Mouse (Mus musculus): ENCODE results near the gene Btbd9.
"Not testable (repeated sequence)": the region's sequence is repeated elsewhere in the genome, so short reads cannot be mapped to it uniquely, and the experiment has no call there.

The Btbd9 gene

DNA sequence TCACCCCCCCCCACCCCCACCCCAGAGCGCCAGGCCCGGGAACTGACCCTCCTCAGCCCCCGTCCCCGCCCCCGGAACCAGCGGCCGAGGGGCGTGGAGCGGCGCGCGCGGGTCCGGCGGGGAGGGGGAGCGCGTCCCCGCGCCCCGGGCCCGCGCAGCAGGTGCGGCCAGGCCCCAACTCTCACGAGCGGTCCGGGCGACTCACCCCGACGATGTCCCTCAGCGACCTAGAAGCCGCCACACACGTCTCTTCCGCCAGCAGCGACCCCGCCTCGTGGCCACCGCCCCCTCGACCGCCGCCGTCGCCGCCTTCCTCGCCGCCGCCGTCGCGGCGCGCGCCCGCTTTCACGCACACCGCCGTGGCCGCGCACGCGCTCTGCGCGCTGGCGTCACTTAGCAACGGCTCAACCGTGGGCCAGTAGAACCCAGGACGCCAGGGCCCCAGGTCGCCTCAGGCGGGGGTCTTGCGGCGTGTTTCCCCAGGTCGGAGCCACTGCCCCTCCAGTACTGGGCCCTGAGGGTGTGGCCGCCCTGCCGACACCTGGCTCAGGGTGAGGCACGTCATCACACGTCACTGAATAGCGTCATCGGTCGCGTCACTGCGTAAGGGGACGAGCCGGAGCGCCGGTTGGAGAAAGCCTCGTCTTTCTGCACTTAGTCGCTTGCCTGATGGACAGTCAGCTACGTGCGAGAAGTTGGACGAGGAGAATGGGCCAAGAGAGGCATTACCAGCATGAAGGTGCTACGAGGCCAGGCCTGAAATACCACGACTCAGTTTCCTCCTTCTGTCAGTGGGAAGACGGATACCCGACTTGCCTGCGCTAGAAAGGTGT is at the start of gene Btbd9:
TSS of gene Btbd9 (minus strand) at position 548 of the 833 bp plus-strand sequence.
- peak; percentile 97 for DNase-seq (ENCODE audit: low spot score)

DNA sequence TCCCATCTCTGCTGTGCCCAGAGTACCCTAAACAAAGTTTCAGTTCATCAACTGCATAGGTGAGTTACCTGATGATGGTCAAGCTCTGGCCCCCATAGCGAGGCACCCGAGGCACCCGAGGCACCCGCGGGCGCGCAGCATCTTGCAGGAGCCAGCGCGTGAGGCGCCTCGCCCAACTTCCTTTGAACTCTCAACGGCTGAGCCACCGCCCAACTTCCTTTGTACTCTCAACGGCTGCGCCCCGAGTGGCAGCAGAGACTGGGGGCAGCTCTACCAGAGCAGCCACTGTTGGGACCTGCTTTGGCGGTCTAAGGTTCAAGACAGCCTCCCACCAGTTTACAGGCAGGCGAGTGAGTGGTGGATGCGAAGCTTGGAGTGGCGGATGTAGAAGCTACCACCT is 47.8 kb upstream of the Btbd9 start, which contains the start of gene Dnah8:
TSS of gene Dnah8 (plus strand) at position 223 of the 400 bp plus-strand sequence.
- DNase-seq (ENCODE audit: low spot score) = not testable (repeated sequence)

DNA sequence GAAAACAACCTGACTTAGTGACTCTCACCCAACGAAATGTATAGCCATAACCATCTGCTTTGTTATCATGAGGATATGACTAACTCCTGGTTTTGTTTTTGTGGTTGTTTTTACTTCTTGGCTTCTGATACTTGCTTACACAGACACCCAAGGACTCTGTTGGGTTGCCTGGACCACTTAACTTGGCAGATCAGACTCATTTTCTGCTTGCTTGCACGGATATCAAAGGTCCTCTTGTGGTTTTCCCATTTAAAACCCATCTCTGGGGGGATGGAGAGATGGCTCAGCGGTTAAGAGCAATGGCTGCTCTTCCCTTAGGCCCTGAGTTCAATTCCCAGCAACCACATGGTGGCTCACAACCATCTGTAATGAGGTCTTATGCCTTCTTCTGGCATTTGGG is 46.9 kb upstream of the Btbd9 start:
- no peak for DNase-seq (ENCODE audit: low spot score)

DNA sequence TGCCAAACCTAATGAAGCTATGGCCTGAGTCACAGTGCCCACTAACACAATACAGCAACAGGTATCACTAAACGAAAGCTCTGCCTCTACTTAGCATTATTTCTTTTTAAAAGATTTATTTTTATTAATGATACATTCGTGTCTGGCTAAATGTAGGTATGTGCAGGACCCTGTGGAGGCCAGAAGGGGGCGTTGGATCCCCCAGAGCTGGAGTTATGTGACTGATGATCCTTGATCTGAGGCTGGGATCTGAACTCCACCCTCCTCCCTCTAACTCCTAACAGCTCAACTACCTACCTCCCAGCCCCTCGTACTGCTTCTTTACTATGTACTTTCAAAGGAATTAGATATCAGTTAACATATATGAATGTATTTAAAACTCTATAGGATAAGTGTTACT is 45.2 kb upstream of the Btbd9 start:
- no peak for DNase-seq (ENCODE audit: low spot score)

DNA sequence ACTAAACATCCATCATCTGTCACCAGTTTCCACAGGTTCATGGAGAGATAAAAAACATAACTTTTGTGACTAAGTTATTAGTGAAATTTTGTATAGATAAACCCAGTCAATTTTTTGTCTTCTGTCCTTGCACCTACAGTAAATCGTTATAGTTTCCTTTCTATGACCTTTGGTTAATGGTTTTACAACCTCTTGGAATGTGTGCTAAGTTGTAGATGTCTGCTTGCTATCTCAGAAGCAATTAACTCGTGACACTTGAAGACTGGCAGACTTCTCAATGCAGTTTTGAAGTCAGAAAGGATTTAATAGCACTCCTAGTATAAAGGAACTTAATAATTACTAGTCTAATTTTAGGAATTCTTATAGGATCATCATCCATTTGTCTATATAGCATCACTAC is 44.3 kb upstream of the Btbd9 start:
- DNase-seq (ENCODE audit: low spot score) = no peak

DNA sequence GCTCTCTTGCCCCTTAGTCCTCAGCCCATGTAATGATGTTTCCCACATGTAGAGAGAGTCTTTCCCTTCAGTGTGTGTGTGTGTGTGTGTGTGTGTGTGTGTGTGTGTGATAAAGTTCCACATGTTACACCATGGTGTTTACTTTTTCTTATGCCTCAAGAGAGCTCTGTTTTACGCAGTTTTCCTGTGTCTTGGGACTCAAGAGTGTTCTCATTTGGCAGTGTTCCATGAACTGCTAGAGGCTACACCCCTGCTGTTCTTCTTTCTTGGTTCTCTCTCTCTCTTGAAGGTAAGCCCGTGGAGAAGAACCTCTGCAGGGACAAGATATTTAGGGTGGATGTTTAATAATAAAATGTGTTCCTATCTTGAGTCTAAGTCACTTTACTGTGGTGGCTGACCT is 42.9 kb upstream of the Btbd9 start:
- DNase-seq (ENCODE audit: low spot score) = no peak

DNA sequence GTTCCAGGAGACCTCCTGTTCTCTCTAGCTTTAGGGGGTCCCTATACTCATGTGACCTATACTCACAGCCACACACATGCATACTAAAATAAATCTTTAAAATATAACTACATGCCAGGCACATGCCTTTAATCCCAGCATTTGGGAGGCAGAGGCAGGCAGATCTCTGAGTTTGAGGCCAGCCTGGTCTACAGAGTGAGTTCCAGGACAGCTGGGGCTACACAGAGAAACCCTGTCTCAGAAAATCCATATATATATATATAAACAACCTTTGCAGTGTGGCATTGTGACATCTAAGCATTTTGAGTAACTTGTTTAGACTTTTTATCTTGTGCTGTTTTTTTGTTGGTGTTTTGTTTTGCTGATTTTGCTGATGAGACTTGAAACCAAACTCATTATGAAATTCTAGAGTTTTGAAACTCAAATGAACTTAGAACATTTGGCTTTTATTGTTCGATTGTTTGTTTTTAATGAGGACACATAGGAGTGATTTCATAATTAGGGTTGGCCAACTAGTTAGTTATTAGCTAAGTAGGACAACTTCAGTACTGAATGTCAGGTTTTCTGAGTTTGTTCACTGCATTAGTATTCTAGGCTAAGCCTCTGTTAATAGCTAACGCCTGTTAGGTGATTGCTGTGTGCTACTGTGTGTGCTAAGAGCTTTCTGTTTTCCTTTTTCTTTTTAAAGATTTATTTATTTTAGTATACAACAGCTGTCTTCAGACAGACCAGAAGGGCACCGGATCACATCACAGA is 42.0 kb upstream of the Btbd9 start:
- no peak for DNase-seq (ENCODE audit: low spot score)

DNA sequence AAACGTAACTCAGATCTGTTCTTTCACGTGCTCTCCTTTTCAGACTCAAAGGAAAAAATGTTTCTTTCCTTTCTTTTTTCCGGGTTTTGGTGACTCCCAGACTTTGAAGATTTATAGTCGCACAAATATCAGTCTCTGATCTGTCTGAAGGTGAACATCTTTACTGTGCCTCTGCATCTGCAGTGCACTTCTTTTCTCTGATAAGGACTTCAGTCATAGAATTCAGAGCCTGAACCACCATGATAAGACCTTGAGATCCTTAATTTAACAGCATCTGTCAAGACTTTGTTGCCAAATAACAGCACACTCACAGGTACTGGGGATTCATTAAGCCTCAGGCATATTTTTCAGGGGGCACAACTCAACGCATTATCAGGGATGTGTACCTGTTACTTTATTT is 39.9 kb upstream of the Btbd9 start:
- DNase-seq (ENCODE audit: low spot score) = peak; percentile 72

DNA sequence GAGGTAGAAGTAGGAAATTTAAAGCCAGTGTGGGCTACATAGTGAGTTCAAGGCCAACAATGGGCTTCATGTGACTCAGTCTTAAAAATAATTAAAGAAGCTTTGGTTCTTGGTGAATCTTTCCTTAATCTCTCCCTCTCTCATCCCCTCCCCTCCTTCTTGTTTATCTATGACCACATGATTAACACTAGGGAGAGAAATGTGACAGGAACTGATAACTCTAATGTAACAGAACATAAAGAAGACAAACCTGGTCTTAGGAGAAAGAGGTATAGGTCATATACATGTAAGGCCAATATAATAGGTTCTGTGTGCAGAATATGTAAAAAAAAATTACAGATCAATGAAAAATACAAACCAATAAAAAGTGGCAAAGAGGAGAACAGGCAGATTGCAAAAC is 37.1 kb upstream of the Btbd9 start:
- peak; percentile 80 for DNase-seq (ENCODE audit: low spot score)

DNA sequence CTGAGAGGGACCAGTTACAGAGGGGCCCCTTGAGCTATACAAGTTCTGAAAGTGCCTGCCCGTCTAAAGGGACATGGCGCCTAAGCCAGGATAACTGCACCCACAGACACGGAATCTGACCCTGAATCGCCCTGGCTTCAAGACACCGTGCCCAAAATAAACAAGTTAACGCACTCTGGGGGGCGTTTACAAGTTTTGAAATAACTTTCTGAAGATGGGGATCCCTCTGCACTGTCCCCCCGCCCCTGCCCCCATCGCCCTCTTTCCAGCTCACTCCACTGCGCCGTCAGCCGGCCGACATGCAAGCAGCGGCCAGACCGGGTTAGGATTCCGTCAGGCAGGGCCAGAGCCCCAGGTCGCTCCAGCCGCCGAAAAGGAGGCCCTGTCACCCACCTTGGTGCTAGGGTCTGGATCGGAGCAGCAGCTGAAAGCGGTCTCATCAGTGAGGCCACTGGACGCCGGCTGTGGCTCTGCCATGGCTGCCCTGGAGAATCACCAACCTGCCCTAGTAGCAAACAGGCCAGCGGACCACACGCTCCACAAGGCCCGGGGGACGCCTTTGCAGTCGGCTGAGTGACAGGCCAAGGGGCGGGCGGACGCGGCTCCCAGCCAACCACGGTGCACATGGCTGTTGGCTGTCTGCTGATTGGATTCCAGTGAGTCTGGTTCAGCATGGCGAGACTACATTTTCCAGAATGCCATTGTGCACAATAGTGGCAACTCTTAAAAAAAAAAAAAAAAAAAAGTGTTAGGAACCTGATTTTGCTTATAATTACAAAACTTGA is 36.0 kb upstream of the Btbd9 start:
- DNase-seq (ENCODE audit: low spot score) = peak; percentile 99

DNA sequence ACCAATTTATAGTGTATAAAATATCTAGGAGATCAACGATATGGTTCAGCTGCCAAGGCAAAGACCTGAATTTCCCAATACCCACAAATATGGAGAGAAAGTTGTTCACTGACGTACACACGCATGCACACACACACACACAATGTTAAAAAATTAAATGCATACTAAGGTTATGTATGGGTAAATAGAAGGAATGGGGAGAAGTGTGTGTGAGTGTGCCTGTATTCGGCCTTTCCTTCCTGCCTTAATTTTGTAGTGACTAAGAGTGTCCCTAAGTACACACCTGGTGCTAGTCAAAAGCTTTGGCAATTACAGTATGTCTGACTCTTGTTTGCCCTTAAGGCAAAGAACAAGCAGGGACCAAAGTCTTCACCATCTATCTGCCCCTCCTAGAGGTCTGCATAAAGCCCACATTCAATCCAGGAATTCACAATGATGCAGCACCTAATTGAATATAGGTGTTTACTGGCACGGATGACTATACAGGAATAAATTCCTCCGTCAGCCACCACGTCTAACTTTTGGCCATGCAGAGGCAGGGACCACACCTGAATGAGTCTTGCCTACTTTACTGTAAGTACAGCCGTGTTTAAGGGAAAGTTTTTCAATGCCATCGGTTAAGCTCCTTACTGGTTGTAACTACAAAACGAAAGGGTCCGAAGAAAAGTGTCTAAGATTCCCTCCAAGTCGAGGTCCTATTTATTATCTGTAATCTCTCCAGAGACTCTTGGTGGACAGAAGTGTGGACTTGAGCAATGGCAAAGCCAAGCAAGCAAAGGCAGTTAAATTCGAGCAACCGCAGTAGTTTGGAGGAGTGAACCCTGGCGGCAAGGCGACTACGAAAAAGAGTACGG is 35.2 kb upstream of the Btbd9 start:
- peak; percentile 74 for DNase-seq (ENCODE audit: low spot score)

DNA sequence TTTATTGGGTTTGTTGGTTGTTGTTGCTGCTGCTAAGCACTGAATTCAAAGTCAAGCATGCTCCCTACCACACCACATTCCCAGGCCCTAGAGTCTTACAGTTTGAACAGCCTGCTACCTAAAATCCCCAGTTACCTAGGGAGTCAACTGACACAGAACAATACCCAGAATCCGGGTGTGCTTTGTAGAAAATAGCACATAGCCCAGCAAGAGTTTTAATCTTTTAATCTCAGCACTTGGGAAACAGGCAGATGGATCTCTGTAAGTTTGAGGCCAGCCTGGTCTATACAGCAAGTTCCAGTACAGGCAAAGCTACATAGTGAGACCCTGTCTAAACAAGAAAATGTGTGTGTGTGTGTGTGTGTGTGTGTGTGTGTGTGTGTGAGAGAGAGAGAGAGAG is 34.5 kb upstream of the Btbd9 start:
- DNase-seq (ENCODE audit: low spot score) = no peak

DNA sequence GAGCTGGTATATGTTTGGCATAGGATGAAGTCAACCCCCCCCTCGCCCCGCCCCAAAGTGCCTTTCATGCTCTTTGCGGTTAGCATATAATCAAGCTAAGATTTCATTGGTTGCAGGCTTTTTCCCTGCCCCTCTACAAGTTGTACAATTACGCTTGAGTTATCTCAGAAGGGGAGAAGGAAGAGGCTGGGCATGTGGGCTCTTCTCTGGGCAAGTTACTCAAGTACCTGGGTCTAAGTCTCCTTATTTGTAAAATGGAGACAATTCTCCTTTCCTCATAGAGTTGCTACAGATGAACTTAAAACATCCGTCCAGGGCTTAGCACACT is 33.7 kb upstream of the Btbd9 start:
- DNase-seq (ENCODE audit: low spot score) = no peak

DNA sequence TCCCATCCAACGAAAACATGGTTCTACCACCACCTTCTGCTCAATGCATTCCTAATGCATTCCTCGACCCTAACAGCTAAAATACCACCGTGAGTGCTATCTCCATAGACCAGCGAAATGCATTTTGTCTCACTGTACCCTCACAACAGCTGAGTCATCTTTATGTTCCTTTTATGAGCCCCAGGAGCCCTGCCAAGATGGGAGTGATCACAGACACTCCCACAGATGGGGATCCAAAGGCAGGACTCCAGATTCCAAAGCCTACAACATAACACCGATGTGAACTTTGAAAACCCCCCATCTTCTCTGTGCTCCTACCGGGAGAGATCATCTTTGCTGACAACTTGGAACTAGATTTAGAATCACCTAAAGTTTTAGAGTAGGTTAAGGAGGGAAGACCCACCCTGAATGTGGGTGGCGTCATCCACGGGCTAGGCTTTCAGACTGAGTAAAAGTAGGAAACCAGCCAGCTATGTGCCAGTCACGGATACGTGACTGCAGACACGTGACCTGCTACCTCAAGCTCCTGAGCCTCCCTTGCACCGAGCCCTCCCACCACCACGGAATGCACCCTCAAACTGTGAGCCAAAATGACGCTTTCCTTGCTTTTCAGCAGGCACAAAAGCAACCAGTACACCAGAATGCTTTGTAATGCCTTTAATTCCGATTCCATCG is 33.2 kb upstream of the Btbd9 start:
- DNase-seq (ENCODE audit: low spot score) = peak; percentile 73

DNA sequence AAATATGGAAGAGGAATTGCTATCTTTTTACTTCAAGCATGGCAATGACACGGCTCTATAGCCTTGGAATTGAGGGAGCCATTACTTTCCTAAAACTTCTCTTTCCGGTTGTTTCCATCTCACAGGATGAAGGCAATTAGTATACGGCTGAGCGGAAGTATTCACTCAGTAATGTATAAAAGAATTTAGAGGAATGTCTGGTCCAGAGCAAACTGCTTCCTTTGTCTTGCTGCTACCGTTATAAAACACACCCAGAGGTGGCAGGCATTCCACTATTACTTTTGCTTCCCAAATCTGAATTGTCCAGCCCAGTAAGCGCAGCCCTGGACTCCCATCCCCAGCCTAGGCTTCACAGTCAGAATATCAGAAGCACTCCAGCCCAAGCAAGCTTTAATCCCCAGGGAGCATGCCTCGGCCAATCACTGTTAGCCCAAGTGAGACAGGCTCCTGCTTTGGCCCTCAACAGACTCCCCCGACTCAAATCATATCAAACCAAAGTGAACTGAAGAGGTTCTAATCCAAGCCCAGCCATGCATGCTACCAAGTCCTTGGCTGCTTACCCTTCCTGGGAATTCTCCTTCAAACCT is 31.7 kb upstream of the Btbd9 start:
- no peak for DNase-seq (ENCODE audit: low spot score)

DNA sequence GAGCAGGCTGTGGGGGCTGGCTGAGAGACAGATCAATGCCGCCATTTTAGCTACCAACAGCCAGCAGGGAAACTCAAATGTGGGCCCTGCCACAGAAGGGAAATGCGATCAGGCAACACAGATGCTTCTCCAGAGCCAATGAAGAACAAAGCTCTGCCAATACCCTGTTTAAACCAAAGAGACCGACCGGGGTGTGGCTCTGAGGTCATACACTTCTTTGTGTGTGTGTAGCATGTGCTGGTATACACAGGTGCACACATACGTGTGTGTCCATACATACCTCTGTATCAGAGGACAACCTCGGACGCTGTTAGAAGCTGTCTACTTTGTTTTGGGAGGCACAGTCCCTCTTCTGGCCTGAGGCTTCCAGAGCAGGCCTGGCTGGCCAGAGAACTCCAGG is 31.0 kb upstream of the Btbd9 start:
- DNase-seq (ENCODE audit: low spot score) = no peak

DNA sequence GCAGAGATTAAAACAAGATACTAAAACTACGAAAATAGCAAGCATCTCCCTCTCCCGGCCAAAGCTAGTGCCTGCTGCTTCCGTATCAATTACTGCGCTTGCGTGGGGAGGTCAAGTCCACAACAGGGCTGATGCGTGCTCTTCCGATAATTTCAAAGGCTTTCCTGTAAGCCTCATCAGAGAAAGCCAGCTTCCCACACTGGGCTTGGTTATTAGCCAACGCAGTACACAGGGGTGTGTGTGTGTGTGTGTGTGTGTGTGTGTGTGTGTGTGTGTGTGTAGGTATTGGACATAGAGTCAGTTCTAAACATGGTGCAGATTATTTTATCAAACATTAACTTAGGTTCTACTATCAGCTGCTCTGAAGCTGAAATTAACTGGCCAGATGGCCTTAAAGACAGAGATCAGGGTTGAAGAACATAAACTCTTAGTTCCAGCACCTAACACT is 30.4 kb upstream of the Btbd9 start:
- DNase-seq (ENCODE audit: low spot score) = no peak

DNA sequence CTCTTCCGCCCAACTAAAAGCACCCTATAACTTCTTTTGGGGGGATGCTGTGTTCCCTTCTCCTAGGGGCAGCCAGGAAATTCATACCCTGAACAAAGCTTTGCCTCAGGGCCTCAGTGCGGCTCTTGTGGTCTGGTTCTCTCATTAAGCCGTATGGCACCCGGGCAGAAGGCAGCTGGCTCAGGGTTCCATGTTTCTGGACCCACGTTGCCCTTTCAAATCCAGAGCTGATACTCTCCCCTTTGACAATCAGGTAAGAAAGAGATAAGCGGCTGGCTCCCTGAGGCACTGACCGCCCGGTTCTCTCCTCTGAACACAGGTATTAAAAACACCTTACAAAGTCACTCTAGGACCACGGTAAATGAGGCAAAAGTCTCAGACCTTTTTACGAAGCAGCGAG is 29.9 kb upstream of the Btbd9 start:
- no peak for DNase-seq (ENCODE audit: low spot score)

DNA sequence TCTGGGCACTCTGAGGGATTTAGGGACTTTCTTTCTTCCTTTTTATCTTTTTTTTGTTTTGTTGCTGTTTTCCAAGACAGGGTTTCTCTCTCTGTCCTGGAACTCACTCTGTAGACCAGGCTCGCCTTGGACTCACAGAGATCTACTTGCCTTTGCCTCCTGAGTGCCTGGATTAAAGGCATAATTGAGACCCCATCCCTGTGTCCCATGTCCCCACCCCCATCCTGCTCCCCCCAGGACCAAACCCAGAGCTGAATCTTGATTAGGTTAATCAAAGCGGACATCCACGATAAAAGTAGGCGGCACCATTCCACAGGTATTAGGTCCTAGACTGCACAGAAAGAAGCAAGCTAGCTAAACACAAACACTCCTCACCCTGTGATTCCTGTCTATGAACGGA is 28.7 kb upstream of the Btbd9 start:
- no peak for DNase-seq (ENCODE audit: low spot score)

DNA sequence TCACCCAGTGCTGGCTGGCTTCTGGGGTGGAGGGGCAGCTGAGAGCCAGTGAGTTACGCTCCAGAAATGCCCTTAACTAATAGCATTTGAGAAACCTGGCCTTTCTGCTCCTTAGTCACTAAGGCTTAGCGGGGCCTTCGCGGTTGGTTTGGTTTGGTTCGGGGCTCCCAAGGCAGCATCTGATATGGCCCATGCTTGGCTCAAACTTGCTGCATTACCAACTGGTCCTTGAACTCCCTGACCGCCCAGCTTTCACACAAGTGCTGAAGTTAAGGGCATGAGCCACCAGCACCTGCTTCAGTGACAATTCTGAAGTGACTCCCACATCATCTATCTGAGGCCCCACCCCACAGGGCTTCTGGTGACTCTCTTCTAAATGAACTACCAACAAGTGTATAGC is 28.0 kb upstream of the Btbd9 start:
- DNase-seq (ENCODE audit: low spot score) = no peak

DNA sequence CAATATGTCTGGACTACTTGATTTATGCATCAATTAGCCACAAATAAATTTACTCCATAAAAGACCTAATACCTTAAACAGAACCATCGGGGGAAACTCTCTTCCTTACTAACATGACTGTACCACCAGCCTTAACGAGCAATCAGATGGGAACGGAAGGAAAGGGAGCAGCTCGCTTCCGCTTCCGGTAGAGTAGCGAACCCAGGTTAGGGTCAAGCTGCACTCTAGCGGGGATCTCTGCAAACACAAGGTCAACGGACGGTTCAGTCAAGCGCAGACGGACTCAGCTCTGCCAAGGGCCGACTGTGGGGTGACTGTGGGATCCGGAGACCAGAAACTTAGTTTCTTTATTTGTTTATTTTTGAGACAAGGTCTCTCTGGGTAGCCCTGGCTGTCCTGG is 25.9 kb upstream of the Btbd9 start:
- no peak for DNase-seq (ENCODE audit: low spot score)
